Mouse (Mus musculus) left cerebral cortex, adult 8-10 months (tissue): ENCODE data around the gene Pxt1. TPM values are rescaled to one million over a fixed set of nuclear protein-coding genes. Genes with fewer than 3 reads are reported as not detected.

Source experiments
- total RNA-seq, 4 experiments: library from RNA; stranded (reverse); gene quantifications; 2 replicates each; pipeline ENCODE4 v1.2.4; 2022

Pxt1 gene
- total RNA-seq, 4 experiments from 2014 or later, result not detected

Other genes with a start within 250 kb of the Pxt1 start
- gene AC170998.1, start 217.8 kb downstream of the Pxt1 start, total RNA-seq, result 1 to 10 TPM; 1.3 to 4.8 (median 1.5) TPM
- 1 to 10 TPM; 2.1 to 3.4 (median 2.7) TPM for gene Mapk13, start 174.5 kb downstream of the Pxt1 start, total RNA-seq
- 10 to 100 TPM; 44.2 to 56.6 (median 52.6) TPM for gene Brpf3, start 142.8 kb downstream of the Pxt1 start, total RNA-seq
- gene Pnpla1, start 85.4 kb downstream of the Pxt1 start, total RNA-seq, result 1 to 10 TPM in 3 of 4 experiments, under 1 TPM in 1; 0.91 to 1.4 (median 1.1) TPM
- gene 4930539E08Rik, start 28.5 kb downstream of the Pxt1 start, total RNA-seq, result 10 to 100 TPM; 10.5 to 12.1 (median 10.8) TPM
- 10 to 100 TPM; 57.5 to 72.8 (median 64.2) TPM for gene Kctd20, start 8.1 kb upstream of the Pxt1 start, total RNA-seq
- gene Stk38, start 64.2 kb upstream of the Pxt1 start, total RNA-seq, result 10 to 100 TPM; 46.7 to 54.7 (median 48.4) TPM
- gene Srsf3, start 88.8 kb upstream of the Pxt1 start, total RNA-seq, result 100 to 1,000 TPM; 101 to 142 (median 115) TPM
- 10 to 100 TPM; 18.9 to 27.0 (median 19.5) TPM for gene Cdkn1a, start 147.1 kb upstream of the Pxt1 start, total RNA-seq
- under 1 TPM in 1 of 4 experiments, not detected in 3; 0.14 TPM for gene Rab44, start 170.3 kb upstream of the Pxt1 start, total RNA-seq